ENCODE assay signal across 26 mouse cellular contexts in the genomic region with DNA sequence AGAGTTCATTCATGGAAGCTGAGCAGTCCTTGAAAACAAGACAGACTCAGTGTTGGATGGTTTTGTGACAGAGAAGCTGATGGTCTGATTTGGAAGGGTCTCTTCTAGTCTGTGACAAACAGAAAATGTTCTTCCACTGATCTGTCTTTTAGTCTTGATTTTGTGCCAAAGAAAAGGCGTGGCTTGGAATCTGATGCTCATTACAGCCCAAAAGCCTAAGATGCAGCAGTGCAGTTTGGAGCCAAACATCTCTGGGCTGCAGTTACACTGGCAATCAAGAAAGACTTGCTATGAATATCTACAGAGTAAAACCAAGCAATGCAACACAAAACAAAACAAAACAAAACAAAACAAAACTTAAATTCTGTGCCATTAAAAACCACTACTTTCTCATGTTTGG. TPM values are rescaled to one million over a fixed set of nuclear protein-coding genes. Genes with fewer than 3 reads are reported as not detected.
DNase-seq lines count a peak whose midpoint lies in the region; ATAC-seq and TF ChIP-seq lines count a peak whose summit lies in the region.
"Had no signal": no experiment of that assay in that cellular context is flagged by ENCODE, and none has a peak within 500 bp of the region (broad histone marks: within the 10 kb centered on the region; RNA-seq: fewer than 3 reads in every experiment).

No protein-coding gene starts in this region.

- no peaks in the 10 kb centered on the region for H3K36me3 ChIP-seq in embryonic facial prominence, embryonic 13.5 days
- no peaks in the 10 kb centered on the region for H3K36me3 ChIP-seq in embryonic facial prominence, embryonic 10.5 days (replicated peaks)
- H3K36me3 ChIP-seq in lung, embryonic 14.5 days (ENCODE audit: insufficient read depth) = no peaks in the 10 kb centered on the region
- H3K36me3 ChIP-seq: midbrain, embryonic 10.5 days had no signal

- WGBS in embryonic facial prominence, embryonic 13.5 days = 35% methylated on average over 1 of the region's 1 CpGs
- WGBS in embryonic facial prominence, embryonic 10.5 days = 67% methylated on average over 1 of the region's 1 CpGs
- 48% methylated on average over 1 of the region's 1 CpGs for WGBS in lung, embryonic 14.5 days

- intact Hi-C loops in heart, postnatal 25 days (cut with DNase I) = no loop called here

- H3K27me3 ChIP-seq in embryonic facial prominence, embryonic 13.5 days = no peaks in the 10 kb centered on the region
- no peaks in the 10 kb centered on the region for H3K27me3 ChIP-seq in embryonic facial prominence, embryonic 10.5 days (replicated peaks; ENCODE audit: low read depth, poor library complexity, severe bottlenecking)
- no peaks in the 10 kb centered on the region for H3K27me3 ChIP-seq in lung, embryonic 14.5 days (ENCODE audit: insufficient read depth, low read length)
- H3K27me3 ChIP-seq: neural tube, embryonic 13.5 days; Patski had no signal

- peak overlapping the region; percentile 55; the same call in 1 of the 2 replicates for H3K27ac ChIP-seq in embryonic facial prominence, embryonic 13.5 days
- no peak overlapping the region for H3K27ac ChIP-seq in embryonic facial prominence, embryonic 10.5 days (replicated peaks)
- H3K27ac ChIP-seq in lung, embryonic 14.5 days (ENCODE audit: low read depth) = no peak overlapping the region
- H3K27ac ChIP-seq: gastrocnemius, adult 2 months; hindbrain, embryonic 14.5 days; kidney, postnatal 0 days; midbrain, embryonic 10.5 days; neural tube, embryonic 13.5 days had no signal

- no peak for ATAC-seq in embryonic facial prominence, embryonic 13.5 days (ENCODE audit: insufficient number of reproducible peaks, insufficient read depth, low FRiP score, low TSS enrichment, low read depth)
- no peak; the same call in 1 of the 2 replicates for ATAC-seq in lung, embryonic 14.5 days (ENCODE audit: insufficient read depth)
- ATAC-seq: CD4-positive, CD25-positive, alpha-beta regulatory T cell, adult 4 months; inflammation-experienced regulatory T-cells, adult 6 months; midbrain, embryonic 16.5 days; Patski had no signal

- DNase-seq in embryonic facial prominence, embryonic 10.5 days (ENCODE audit: low spot score) = no peak
- peak; percentile 27 for DNase-seq in heart, adult 8-10 months (ENCODE audit: low spot score)
- DNase-seq in heart, postnatal 25 days (ENCODE audit: low spot score) = no peak
- DNase-seq in lung, embryonic 14.5 days = peak; percentile 82
- no peak for DNase-seq in lung, adult 18-20 months
- peak; percentile 17 for DNase-seq in adipocyte (ENCODE audit: low spot score)
- DNase-seq in adrenal gland, adult 2 months = no peak
- DNase-seq: adrenal gland, adult 8-10 months; cerebellum, adult 9-10 months; gastrocnemius, adult 2 months; heart, postnatal 4 days; kidney, adult 18-20 months; lung, adult 2 months; retina, postnatal 1 day; thymus, postnatal 14 days had no signal

- H3K9ac ChIP-seq in embryonic facial prominence, embryonic 13.5 days = no peak overlapping the region
- H3K9ac ChIP-seq in lung, embryonic 14.5 days = no peak overlapping the region
- H3K9ac ChIP-seq: hindbrain, embryonic 14.5 days; neural tube, embryonic 13.5 days had no signal

- H3K4me2 ChIP-seq in embryonic facial prominence, embryonic 13.5 days = no peak overlapping the region
- H3K4me2 ChIP-seq in lung, embryonic 14.5 days = no peak overlapping the region
- H3K4me2 ChIP-seq: hindbrain, embryonic 14.5 days; liver, embryonic 11.5 days; neural tube, embryonic 13.5 days had no signal

- peaks cover 13% of the 10 kb centered on the region for H3K4me1 ChIP-seq in embryonic facial prominence, embryonic 13.5 days
- peaks cover 5% of the 10 kb centered on the region; the same call in 1 of the 2 replicates for H3K4me1 ChIP-seq in embryonic facial prominence, embryonic 10.5 days
- H3K4me1 ChIP-seq in lung, embryonic 14.5 days (ENCODE audit: insufficient read depth) = no peaks in the 10 kb centered on the region
- H3K4me1 ChIP-seq: midbrain, embryonic 10.5 days had no signal

- no peak overlapping the region for H3K4me3 ChIP-seq in embryonic facial prominence, embryonic 13.5 days
- H3K4me3 ChIP-seq in embryonic facial prominence, embryonic 10.5 days = no peak overlapping the region
- no peak overlapping the region for H3K4me3 ChIP-seq in lung, embryonic 14.5 days (ENCODE audit: low read depth, low read length)
- H3K4me3 ChIP-seq: gastrocnemius, adult 2 months; midbrain, embryonic 10.5 days; myocyte; neural tube, embryonic 13.5 days had no signal

- TF ChIP-seq CTCF in lung, embryonic 14.5 days (IDR thresholded peaks at IDR 0.05; ENCODE audit: low read depth) = no peak

- H3K9me3 ChIP-seq in embryonic facial prominence, embryonic 13.5 days = no peaks in the 10 kb centered on the region
- no peaks in the 10 kb centered on the region for H3K9me3 ChIP-seq in embryonic facial prominence, embryonic 10.5 days
- H3K9me3 ChIP-seq in lung, embryonic 14.5 days (ENCODE audit: low read depth, low read length) = no peaks in the 10 kb centered on the region
- H3K9me3 ChIP-seq: midbrain, embryonic 10.5 days; neural tube, embryonic 13.5 days had no signal

RNA-seq across cellular contexts. Expression of a gene that starts 43.1 kb away (rescaled TPM):
- polyA plus RNA-seq in embryonic facial prominence, embryonic 13.5 days (2015; fragmentation: Nextera tagmentation; extraction: Ambion mirVana) = 2.6 and 3.1 TPM in 2 replicates
- 0.83 and 1.5 TPM in 2 replicates for polyA plus RNA-seq in embryonic facial prominence, embryonic 10.5 days (2016; fragmentation: Nextera tagmentation; extraction: Ambion mirVana)
- total RNA-seq in heart, adult 8-10 months (2022) = 1 to 10 TPM in 2 of 4 experiments, under 1 TPM in 2; 0.57 to 4.0 (median 0.98) TPM
- 1 to 10 TPM in 1 of 2 experiments, under 1 TPM in 1; 0.70 to 2.1 TPM for total RNA-seq in heart, postnatal 25 days (2021)
- polyA plus RNA-seq in lung, embryonic 14.5 days (2014; fragmentation: Nextera tagmentation; extraction: Ambion mirVana) = 0.67 and 2.0 TPM in 2 replicates
- 1 to 10 TPM; 4.2 to 4.8 TPM for total RNA-seq in adrenal gland, adult 2 months (2021)
- polyA plus RNA-seq in adrenal gland, adult 2 months (2012; rRNA removed) = 0.54 and 0.61 TPM in 2 replicates

RNA-seq across cellular contexts. Expression of a gene that starts 43.4 kb away (rescaled TPM):
- polyA plus RNA-seq in embryonic facial prominence, embryonic 13.5 days (2015; fragmentation: Nextera tagmentation; extraction: Ambion mirVana) = 32.9 and 33.8 TPM in 2 replicates
- 34.6 and 36.0 TPM in 2 replicates for polyA plus RNA-seq in embryonic facial prominence, embryonic 10.5 days (2016; fragmentation: Nextera tagmentation; extraction: Ambion mirVana)
- 10 to 100 TPM; 10.6 to 12.8 (median 11.5) TPM for total RNA-seq in heart, adult 8-10 months (2022)
- 10 to 100 TPM; 10.6 to 10.8 TPM for total RNA-seq in heart, postnatal 25 days (2021)
- polyA plus RNA-seq in lung, embryonic 14.5 days (2014; fragmentation: Nextera tagmentation; extraction: Ambion mirVana) = 28.1 and 29.7 TPM in 2 replicates
- total RNA-seq in adrenal gland, adult 2 months (2021) = 10 to 100 TPM; 16.1 to 18.8 TPM
- polyA plus RNA-seq in adrenal gland, adult 2 months (2012; rRNA removed) = 2.3 and 3.4 TPM in 2 replicates

Comparison
In these comparisons a context has a peak if more than half of its experiments do, and no peak if none do; other contexts are left out.
1. DNase-seq: peak in heart, adult 8-10 months (single experiment), lung, embryonic 14.5 days (single experiment) and adipocyte (single experiment); none in embryonic facial prominence, embryonic 10.5 days (single experiment), heart, postnatal 25 days (single experiment), lung, adult 18-20 months (0 of 2) and adrenal gland, adult 2 months (single experiment).